Mouse (Mus musculus) thymus, postnatal 0 days (tissue): ENCODE measurements around the gene Gin1. TPM values are rescaled to one million over a fixed set of nuclear protein-coding genes. Genes with fewer than 3 reads are reported as not detected.

Experiments used
- DNase-seq: peaks from one replicate; pipeline ENCODE4 v3.0.0-alpha.2; 2015; ENCODE audit warnings: low spot score
- polyA plus RNA-seq: library from polyadenylated mRNA; unstranded; fragments of >200 nt; fragmentation: Nextera tagmentation; extraction: Ambion mirVana; gene quantifications from 2 replicates; pipeline ENCODE4 v1.2.1, GENCODE M21; 2015

The Gin1 gene
- polyA plus RNA-seq, 1 experiment from 2014 or later = 29.8 TPM

GRCm38 (mm10) chr1:97785685-97786393, 15.9 kb downstream of the Gin1 start:
- no peak for DNase-seq

- DNase-seq = no peak
These were observed 17.7 kb downstream of the Gin1 start for GRCm38 (mm10) chr1:97787674-97788073.

GRCm38 (mm10) chr1:97788490-97788889, 18.5 kb downstream of the Gin1 start:
- DNase-seq = no peak

GRCm38 (mm10) chr1:97794110-97794509, 24.1 kb downstream of the Gin1 start:
- DNase-seq = no peak

GRCm38 (mm10) chr1:97795936-97796335, 26.0 kb downstream of the Gin1 start:
- DNase-seq = no peak

- peak; percentile 33 for DNase-seq
These were observed 32.4 kb downstream of the Gin1 start for GRCm38 (mm10) chr1:97802207-97802902.

GRCm38 (mm10) chr1:97804520-97804919, 34.5 kb downstream of the Gin1 start:
- DNase-seq = no peak

- DNase-seq = peak; percentile 22
These were observed 39.4 kb downstream of the Gin1 start for GRCm38 (mm10) chr1:97809255-97809912.

GRCm38 (mm10) chr1:97821282-97821681, 51.3 kb downstream of the Gin1 start:
- DNase-seq = no peak

GRCm38 (mm10) chr1:97822203-97822602, 52.2 kb downstream of the Gin1 start:
- no peak for DNase-seq

GRCm38 (mm10) chr1:97822904-97823303, 52.9 kb downstream of the Gin1 start:
- no peak for DNase-seq

- DNase-seq = no peak
These were observed 57.6 kb downstream of the Gin1 start for GRCm38 (mm10) chr1:97827566-97827965.

GRCm38 (mm10) chr1:97828087-97828486, 58.1 kb downstream of the Gin1 start:
- no peak for DNase-seq

GRCm38 (mm10) chr1:97833466-97834353, 63.7 kb downstream of the Gin1 start:
- no peak for DNase-seq

GRCm38 (mm10) chr1:97834354-97834822, 64.4 kb downstream of the Gin1 start:
- no peak for DNase-seq

Other genes with a start within 250 kb of the Gin1 start
- gene D1Ertd622e, start 108.1 kb upstream of the Gin1 start, polyA plus RNA-seq = 42.8 and 48.0 TPM in 2 replicates
- gene Ppip5k2, start 239 bp downstream of the Gin1 start, polyA plus RNA-seq = 17.3 and 17.9 TPM in 2 replicates